Mouse (Mus musculus) c-Kit-positive CD71-positive TER-119-negative erythroid progenitor cells, embryonic 14.5 days (primary cell): ENCODE data around the gene Arhgap45.
"Not testable (repeated sequence)": the region's sequence is repeated elsewhere in the genome, so short reads cannot be mapped to it uniquely, and the experiment has no call there.

ENCODE experiments used
- DNase-seq: peaks from one replicate; pipeline ENCODE4 v3.0.0-alpha.2; 2013; ENCODE audit warnings: low read depth

Arhgap45 gene

GRCm38 (mm10) chr10:80035148-80035547 is 18.7 kb downstream of the Arhgap45 start:
- no peak for DNase-seq

GRCm38 (mm10) chr10:80035686-80036085 is 19.2 kb downstream of the Arhgap45 start:
- DNase-seq = no peak

GRCm38 (mm10) chr10:80036832-80037231 is 20.4 kb downstream of the Arhgap45 start:
- DNase-seq = no peak

GRCm38 (mm10) chr10:80039559-80039979 is 23.1 kb downstream of the Arhgap45 start, which contains the start of gene Polr2e:
Gene Polr2e (minus strand): TSS chr10:80039795.
- DNase-seq = peak; percentile 95

- DNase-seq = not testable (repeated sequence)
Observed at GRCm38 (mm10) chr10:80041409-80042060, 25.1 kb downstream of the Arhgap45 start.

GRCm38 (mm10) chr10:80044087-80044486 is 27.6 kb downstream of the Arhgap45 start:
- DNase-seq = no peak

- DNase-seq = not testable (repeated sequence)
Observed at GRCm38 (mm10) chr10:80045364-80045763, 28.9 kb downstream of the Arhgap45 start.

GRCm38 (mm10) chr10:80045766-80046165 is 29.3 kb downstream of the Arhgap45 start:
- DNase-seq = no peak

- no peak for DNase-seq
Observed at GRCm38 (mm10) chr10:80047041-80047565, 30.6 kb downstream of the Arhgap45 start, which contains the start of gene Gpx4. Gene Gpx4 (plus strand): TSS chr10:80047166.

GRCm38 (mm10) chr10:80048396-80048795 is 31.9 kb downstream of the Arhgap45 start:
- no peak for DNase-seq

- no peak for DNase-seq
Observed at GRCm38 (mm10) chr10:80048834-80049233, 32.4 kb downstream of the Arhgap45 start.

- no peak for DNase-seq
Observed at GRCm38 (mm10) chr10:80050244-80050643, 33.8 kb downstream of the Arhgap45 start.

- DNase-seq = no peak
Observed at GRCm38 (mm10) chr10:80050885-80051617, 34.6 kb downstream of the Arhgap45 start.

GRCm38 (mm10) chr10:80051618-80052373 is 35.3 kb downstream of the Arhgap45 start:
- no peak for DNase-seq

- DNase-seq = no peak
Observed at GRCm38 (mm10) chr10:80052374-80052764, 35.9 kb downstream of the Arhgap45 start.

GRCm38 (mm10) chr10:80053259-80053780 is 36.9 kb downstream of the Arhgap45 start:
- DNase-seq = peak; percentile 100

GRCm38 (mm10) chr10:80053831-80054815 is 37.7 kb downstream of the Arhgap45 start:
- peak; percentile 53 for DNase-seq

GRCm38 (mm10) chr10:80054911-80055310 is 38.5 kb downstream of the Arhgap45 start:
- DNase-seq = not testable (repeated sequence)

GRCm38 (mm10) chr10:80055364-80055763 is 38.9 kb downstream of the Arhgap45 start:
- DNase-seq = no peak

GRCm38 (mm10) chr10:80055891-80056290 is 39.4 kb downstream of the Arhgap45 start:
- DNase-seq = no peak

- no peak for DNase-seq
Observed at GRCm38 (mm10) chr10:80056506-80056905, 40.1 kb downstream of the Arhgap45 start.
